Mouse (Mus musculus) heart, postnatal 0 days (tissue): Measurements from ENCODE around the gene Tmsb4x.
A peak's percentile ranks its signal among the peaks of the same experiment; 100 is the strongest.

Source experiments
- CTCF ChIP-seq: IDR thresholded peaks from 2 replicates; pipeline ENCODE4 v1.5.1; 2016; ENCODE audit warnings: antibody characterized with exemption, control low read depth, low read depth
- EP300 ChIP-seq: IDR thresholded peaks from 2 replicates; pipeline ENCODE4 v1.6.1; 2016; ENCODE audit warnings: antibody characterized with exemption, low read depth

DNA sequence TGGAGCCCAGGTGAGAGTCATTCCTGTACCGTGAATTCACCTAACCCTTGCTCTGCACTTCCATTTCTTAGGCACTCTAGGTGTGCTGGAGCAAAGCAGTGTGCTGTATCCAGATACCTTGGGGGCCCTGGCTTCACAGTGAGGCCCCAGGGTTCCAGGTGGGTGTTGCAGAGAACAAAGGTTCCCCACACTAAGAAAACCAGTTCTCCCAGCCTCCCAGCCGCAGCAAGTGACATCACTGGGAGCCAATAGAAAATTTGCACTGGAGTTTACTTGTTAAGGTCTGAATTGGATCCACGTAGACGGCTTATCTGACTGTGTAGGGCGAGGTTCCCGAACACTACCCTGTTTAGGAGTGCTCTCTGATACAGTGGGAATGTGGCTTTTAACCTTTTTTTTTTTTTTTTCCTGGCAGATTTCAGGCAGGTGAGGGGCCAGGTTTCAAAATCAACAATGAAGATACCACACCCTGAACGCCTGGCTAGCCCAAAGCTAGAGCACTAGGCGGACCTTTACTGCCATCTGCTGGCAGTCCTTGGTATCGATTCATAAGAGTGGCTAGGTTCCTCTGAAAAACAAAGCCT, 24.1 kb upstream of the Tmsb4x start:
- TF ChIP-seq CTCF (peak; percentile 79), EP300 (no peak)
